Mouse (Mus musculus) Patski (cell line): ENCODE data around the gene Ero1l. TPM values are rescaled to one million over a fixed set of nuclear protein-coding genes. Genes with fewer than 3 reads are reported as not detected.

ENCODE experiments used
- ATAC-seq: fragments of 100-300 bp; one replicate; pipeline ENCODE4 v1.8.0; 2021
- CTCF ChIA-PET: fragments of 350-600 bp; sonication (Branson Sonifier 250); formaldehyde crosslinking; loops from one replicate; lab custom pipeline; 2022; ENCODE audit warnings: inconsistent platforms; lab: Charles Lee
- POLR2A ChIA-PET: fragments of 350-600 bp; sonication (Branson Sonifier 250); formaldehyde crosslinking; loops from one replicate; lab custom pipeline; 2022; ENCODE audit warnings: antibody characterized with exemption, inconsistent platforms; lab: Charles Lee
- DNase-seq: peaks from one replicate; pipeline ENCODE4 v3.0.0-alpha.2; 2011; ENCODE audit warnings: low read depth, low spot score
- H3K27me3 ChIP-seq: fragments of 371-371 bp; one replicate; pipeline ENCODE4 v1.5.1; 2021
- CTCF ChIP-seq: fragments of 100-300 bp; IDR thresholded peaks from one replicate; pipeline ENCODE4 v1.5.1; 2021
- in situ Hi-C: fragments of 300-500 bp; cut with MboI; formaldehyde crosslinking; loops from 3 replicates; pipeline ENCODE4 v1.11.1; 2018; ENCODE audit warnings: low pct_unique_long_range_greater_than_20kb, mixed read lengths
- polyA plus RNA-seq: library from polyadenylated mRNA; unstranded; gene quantifications from one replicate; pipeline ENCODE4 v1.2.3, GENCODE M21; 2021

The Ero1l gene
- 74.1 TPM for polyA plus RNA-seq

DNA sequence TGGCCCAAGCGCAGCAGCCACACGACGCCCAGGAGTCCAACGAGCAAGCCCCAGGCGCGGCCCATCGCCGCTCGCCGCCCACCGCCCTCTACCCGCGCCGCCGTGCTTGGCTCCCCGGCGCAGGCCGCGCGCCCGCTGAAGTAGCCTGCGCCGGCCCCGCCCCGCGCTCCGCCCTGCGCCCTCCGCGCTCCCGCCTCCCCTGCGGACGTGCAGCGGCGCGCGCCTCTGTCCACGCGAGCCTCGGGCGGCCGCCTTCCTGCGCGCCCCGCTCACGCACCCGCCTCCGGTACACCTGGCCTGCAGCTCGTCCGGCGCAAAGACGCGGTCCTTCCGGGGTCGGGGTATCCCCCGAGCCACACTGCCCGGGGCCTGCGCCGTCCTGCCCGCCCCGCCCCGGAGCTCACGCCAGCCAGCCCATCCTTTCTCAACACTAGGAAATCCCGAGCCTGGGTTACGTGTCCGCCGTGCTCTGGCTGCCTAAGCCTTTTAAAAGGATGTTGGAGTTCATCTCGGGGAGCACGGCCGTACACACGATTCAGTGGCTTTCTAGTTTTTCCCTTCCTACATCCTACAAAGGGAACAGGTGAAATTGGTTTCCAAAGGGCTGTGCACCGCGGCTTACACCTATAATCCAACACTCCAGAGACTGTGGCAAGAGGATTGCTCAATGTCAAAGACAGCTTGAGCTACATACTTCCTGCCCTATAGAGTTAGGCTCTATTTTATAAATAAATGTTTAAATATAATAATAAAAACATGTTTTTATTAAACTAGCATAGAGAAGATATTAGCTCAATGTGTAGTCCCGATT, at the start of gene Ero1l:
TSS of gene Ero1l (minus strand) at position 346 of the 811 bp plus-strand sequence.
- DNase-seq (no peak), ATAC-seq (peak; percentile 88)
- ChIA-PET CTCF (interaction anchor here (1.2 to 2.5 kb wide), 3 partner anchors 10 to 26 kb away, joined by 3 to 14 read pairs (median 8); partner anchors contain the start of gene Psmc6), POLR2A (interaction anchor here (0.6 to 1.8 kb wide), 5 partner anchors 11 to 527 kb away, joined by 3 to 5 read pairs (median 3); partner anchors contain the start of gene Psmc6)
- no peaks in the 10 kb centered on the region for H3K27me3 ChIP-seq
- TF ChIP-seq CTCF = no peak
- in situ Hi-C loops = no loop called here

DNA sequence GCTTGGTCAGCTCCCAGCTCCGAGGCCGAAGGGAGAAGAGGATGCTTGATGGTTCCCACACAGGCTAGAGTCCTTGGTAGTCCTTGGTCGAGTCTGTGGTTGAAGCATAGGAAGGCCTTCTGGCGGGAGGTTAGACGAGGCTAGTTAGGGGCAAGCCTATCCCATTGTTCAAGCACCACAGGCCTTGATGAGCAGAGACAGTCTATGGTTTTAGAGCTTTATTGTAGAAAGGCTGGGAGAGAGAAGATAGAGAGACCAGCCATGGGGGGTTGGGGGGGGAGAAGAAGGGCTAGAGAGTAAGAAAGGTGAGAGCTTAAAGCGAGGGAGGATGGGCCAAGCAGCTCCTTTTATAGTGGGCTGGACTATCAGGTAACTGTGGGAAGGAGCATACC, 46.6 kb upstream of the Ero1l start:
- CTCF ChIA-PET = interaction anchor here (1.3 to 1.4 kb wide), 2 partner anchors 9 to 14 kb away, joined by 3 read pairs; no protein-coding TSS in a partner anchor
- ATAC-seq (no peak), DNase-seq (no peak)
- no peak for TF ChIP-seq CTCF
- POLR2A ChIA-PET = interaction anchor here (0.6 kb wide), 1 partner anchor 8 kb away, joined by 5 read pairs; no protein-coding TSS in a partner anchor
- in situ Hi-C loops = no loop called here
- no peaks in the 10 kb centered on the region for H3K27me3 ChIP-seq

DNA sequence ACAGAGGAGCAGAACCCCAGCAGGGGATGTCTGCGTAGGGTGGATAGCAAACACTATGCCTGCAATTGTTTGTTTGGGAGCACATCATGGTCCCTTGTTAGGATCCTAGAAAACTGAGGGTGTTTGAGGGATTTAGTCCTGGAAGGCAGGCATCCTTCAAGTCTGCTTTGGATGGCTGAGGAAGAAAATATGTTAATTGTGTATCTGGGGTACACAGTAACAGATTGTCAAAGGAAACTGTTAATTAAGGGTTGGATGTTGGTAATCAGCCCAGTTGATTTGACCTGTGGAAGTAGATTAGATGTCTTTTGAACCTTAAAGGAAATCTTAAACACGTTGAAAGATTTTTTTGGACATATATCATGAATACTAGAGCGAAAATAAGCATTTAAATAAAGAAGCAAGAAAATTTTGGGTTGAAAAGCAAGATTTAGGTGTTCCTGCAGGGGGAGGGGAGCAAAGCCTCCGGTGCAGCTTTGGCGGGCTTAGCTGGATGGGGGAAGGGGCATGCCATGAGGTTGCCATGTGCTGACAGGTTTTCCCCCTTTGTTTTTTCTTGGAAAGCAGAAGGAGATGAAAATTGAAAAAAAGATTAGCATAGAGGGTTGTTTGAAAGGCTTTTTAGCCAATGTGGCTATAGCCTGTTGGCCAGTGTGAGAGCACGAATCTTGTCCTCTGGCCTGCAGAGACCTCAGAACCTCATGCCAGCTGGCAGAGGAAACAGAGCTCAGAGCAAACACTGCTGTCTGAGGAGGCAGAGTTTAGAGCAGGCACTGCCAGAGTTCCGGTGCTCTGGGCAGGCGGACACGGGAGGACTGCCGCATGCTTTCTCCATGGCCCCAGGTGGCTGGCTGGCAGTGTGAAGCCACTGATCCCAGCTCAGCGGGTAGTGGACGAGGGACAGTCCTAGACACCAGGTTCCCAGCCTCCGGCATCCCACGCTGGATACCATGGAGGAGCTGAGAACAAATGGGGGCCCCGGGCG, 45.9 kb upstream of the Ero1l start:
- no peak for ATAC-seq
- TF ChIP-seq CTCF = no peak
- CTCF ChIA-PET = no interaction called here
- H3K27me3 ChIP-seq = no peaks in the 10 kb centered on the region
- POLR2A ChIA-PET = interaction anchor here (0.6 kb wide), 1 partner anchor 7 kb away, joined by 5 read pairs; no protein-coding TSS in a partner anchor
- in situ Hi-C loops = no loop called here
- no peak for DNase-seq

DNA sequence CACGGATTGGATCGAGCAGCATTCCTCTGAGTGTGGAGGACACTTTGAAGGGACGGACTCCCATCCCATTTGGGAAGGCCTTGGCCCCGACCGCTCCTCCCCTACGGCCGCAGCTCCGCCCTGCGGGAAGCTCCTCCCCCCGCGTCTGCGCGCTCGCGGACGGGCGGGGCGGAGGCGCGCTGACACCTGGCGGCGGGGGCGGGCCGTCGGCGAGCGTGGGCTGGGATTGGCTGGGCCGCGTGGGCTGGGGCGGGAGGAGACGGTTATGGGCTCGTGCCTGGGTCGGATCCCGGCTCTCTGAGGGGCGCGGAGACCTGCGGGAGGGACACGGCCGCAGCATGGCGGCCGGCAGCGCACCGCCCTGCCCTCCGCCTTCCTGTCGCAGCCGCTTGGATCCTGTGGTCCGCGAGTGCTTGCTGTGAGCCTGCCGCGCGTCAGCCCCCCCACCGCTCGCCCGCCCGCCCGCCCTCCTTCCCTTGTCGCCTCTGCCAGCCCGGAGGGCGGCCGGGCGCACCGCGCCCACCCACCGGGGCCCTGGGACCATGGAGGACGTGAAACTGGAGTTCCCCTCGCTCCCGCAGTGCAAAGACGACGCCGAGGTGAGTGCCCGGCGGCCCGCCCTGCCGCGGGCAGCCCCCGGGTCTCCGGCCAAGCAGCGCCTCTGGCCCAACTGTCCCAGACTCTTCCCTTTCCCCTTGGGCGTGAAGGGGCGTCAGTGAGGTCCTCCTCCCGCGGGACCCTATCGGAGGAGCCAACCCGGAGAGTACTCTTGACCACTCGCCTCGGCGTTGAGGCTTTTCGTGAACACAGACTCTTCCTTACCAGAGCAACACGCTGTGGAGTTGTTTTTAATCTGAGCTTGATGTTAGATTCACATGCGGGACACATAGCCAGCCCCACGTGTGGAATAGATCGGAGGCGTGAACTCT, 32.6 kb upstream of the Ero1l start, which contains the start of gene Styx:
TSS of gene Styx (plus strand) at position 163 of the 929 bp plus-strand sequence.
- POLR2A ChIA-PET = no interaction called here
- CTCF ChIA-PET = interaction anchor here (2.1 kb wide), 1 partner anchor 22 kb away, joined by 6 read pairs; the partner anchor contains the start of gene Psmc6
- DNase-seq = peak; percentile 46
- no peaks in the 10 kb centered on the region for H3K27me3 ChIP-seq
- in situ Hi-C loops = no loop called here
- ATAC-seq = peak; percentile 96
- no peak for TF ChIP-seq CTCF

DNA sequence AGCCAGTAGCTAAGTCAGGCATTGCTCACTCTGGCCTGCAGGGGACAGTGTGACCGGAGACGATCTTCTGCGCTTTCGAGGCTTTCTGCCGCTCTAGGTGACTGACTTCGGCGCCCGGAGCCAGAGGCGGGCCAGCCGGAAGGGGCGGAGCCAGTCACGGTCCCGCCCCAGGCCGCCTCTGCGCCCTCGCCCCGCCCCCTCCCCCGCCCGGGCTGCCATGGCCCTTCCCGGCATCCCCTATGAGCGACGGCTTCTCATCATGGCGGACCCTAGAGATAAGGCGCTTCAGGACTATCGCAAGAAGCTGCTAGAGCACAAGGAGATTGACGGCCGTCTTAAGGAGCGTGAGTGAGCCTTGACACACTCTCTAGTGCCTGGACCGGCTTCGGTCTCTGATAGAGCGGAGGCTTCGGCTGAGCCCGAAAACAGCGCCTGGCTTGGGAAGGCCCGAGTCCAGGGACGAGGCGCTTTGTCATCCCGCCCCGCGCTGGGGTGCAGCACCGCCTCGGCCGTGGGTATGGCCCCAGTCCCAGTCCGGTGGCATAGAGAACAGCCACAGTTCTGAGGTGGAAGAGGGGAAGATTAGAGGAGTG, 11.1 kb upstream of the Ero1l start, which contains the start of gene Psmc6:
TSS of gene Psmc6 (plus strand) at position 200 of the 593 bp plus-strand sequence.
- ChIA-PET POLR2A (interaction anchor here (1.9 kb wide), 1 partner anchor 11 kb away, joined by 5 read pairs; the partner anchor contains the start of gene Ero1l), CTCF (interaction anchor here (1.2 to 1.8 kb wide), 9 partner anchors 10 to 328 kb away, joined by 3 to 14 read pairs (median 5); partner anchors contain the start of genes Ero1l and Styx)
- H3K27me3 ChIP-seq = no peaks in the 10 kb centered on the region
- peak; percentile 59 for DNase-seq
- peak; percentile 97 for TF ChIP-seq CTCF
- ATAC-seq = peak; percentile 74
- in situ Hi-C loops = no loop called here

DNA sequence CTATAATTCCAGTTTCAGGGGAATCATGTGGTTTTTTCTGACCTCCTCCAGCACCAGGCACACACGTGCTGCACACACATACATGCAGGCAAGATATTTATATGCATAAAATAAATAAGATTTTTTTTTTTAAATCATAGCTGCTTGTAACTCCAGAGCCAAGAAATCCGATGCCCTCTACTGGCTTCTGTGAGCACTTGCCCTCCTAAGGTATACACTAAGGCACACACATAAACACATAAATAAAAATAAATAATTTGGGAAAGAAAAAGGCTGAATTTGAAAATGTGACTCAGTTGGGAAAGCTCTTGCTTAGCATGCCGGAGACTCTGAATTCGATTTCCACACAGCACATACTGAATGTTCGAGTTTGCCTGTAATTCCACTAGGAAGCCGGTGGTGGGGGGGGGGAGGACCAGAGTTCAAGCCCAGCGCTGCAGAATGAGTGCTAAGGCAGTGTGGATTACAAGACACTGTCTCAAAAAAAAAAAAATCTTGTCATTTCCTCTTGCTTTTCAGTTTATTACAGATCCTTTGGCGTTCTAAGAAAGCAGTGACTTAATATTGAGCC, 10.5 kb upstream of the Ero1l start:
- no peak for TF ChIP-seq CTCF
- ChIA-PET CTCF (interaction anchor here (1.1 to 1.8 kb wide), 9 partner anchors 9 to 328 kb away, joined by 3 to 14 read pairs (median 5); partner anchors contain the start of genes Ero1l and Styx), POLR2A (interaction anchor here (1.9 kb wide), 1 partner anchor 10 kb away, joined by 5 read pairs; the partner anchor contains the start of gene Ero1l)
- H3K27me3 ChIP-seq = no peaks in the 10 kb centered on the region
- in situ Hi-C loops = no loop called here
- DNase-seq (no peak), ATAC-seq (no peak)

DNA sequence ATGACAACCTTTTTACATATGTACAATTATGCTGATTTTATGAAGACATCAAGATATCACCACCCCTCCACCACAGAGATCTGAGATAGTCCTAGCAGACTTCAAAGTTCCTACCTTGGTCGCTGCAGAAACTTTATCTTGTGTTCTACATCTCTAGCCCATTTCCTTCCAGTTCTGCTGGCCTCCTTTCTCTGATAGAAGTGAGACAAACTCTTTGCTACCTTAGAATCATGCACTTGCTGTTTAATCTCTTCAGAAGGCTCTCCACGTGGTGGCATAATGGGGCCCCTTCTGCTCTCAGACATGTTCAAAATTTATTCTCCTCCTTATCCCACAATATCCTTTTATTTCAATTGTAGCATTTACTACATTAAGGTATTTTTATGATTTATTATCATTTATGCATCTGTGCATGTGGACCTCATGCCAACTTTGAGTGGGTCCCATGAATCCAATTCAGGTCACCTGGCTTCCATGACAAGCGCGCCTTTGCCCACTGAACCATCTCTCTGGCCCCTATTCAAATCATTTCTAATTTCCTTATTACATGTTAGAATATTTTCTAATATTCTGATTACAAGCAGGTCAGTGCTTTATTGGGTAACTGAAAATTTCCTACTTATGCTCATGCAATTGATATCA, 9.6 kb upstream of the Ero1l start:
- ChIA-PET CTCF (interaction anchor here (1.1 to 1.8 kb wide), 7 partner anchors 8 to 107 kb away, joined by 3 to 14 read pairs (median 6); partner anchors contain the start of genes Ero1l and Styx), POLR2A (no interaction called here)
- no peaks in the 10 kb centered on the region for H3K27me3 ChIP-seq
- DNase-seq = no peak
- no peak for ATAC-seq
- TF ChIP-seq CTCF = no peak
- in situ Hi-C loops = no loop called here

DNA sequence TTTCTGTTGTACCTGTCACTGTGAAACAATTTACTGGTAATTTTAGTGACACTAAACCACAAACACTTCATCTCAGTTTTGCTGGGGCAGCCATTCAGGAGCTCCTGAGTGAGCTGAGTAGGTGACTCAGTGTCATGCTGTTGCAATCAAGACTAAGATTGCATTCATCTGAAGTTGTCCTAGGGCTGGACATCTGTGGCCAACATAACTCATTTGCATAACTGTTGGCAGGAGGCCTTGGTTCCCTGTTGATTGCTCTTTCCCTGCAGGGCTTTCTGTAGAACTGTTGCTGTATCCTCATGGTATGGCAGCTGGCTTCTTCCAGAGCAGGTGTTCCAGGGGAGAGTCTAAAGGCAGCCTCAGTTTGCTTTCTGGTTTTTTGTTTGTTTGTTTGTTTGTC, 6.9 kb upstream of the Ero1l start:
- no peak for TF ChIP-seq CTCF
- no peaks in the 10 kb centered on the region for H3K27me3 ChIP-seq
- CTCF ChIA-PET = interaction anchor here (1.1 kb wide), 1 partner anchor 93 kb away, joined by 3 read pairs; no protein-coding TSS in a partner anchor
- DNase-seq (peak; percentile 86), ATAC-seq (peak; percentile 90)
- in situ Hi-C loops = no loop called here
- POLR2A ChIA-PET = no interaction called here
